Mouse (Mus musculus): ENCODE results near the gene Igfals. TPM values are rescaled to one million over a fixed set of nuclear protein-coding genes. Genes with fewer than 3 reads are reported as not detected.

The Igfals gene
- polyA plus RNA-seq, 1 experiment from 2014 or later, result 1.1 TPM

- H3K4me1 ChIP-seq (ENCODE audit: control insufficient read depth, insufficient read depth, low read length), result no peaks in the 10 kb centered on the region
- no peak overlapping the region for H3K27ac ChIP-seq (ENCODE audit: low read length)
- ATAC-seq (ENCODE audit: insufficient number of reproducible peaks, insufficient read depth, low FRiP score, low read depth), result no peak
- H3K4me3 ChIP-seq (ENCODE audit: low read depth, low read length), result no peak overlapping the region
- no peak overlapping the region for H3K9ac ChIP-seq (replicated peaks; ENCODE audit: low read depth, low read length)
- H3K4me2 ChIP-seq (replicated peaks; ENCODE audit: low read depth, low read length), result no peak overlapping the region
- no peaks in the 10 kb centered on the region for H3K27me3 ChIP-seq (ENCODE audit: control insufficient read depth, insufficient read depth, low read length)
- 50% methylated on average over 2 of the region's 2 CpGs for WGBS
- no peaks in the 10 kb centered on the region for H3K9me3 ChIP-seq (ENCODE audit: control insufficient read depth, low read depth, low read length)
- H3K36me3 ChIP-seq (ENCODE audit: control insufficient read depth, insufficient read depth, low read length), result no peaks in the 10 kb centered on the region
These were observed 23.2 kb upstream of the Igfals start for GRCm38 (mm10) chr17:24842631-24843030.

GRCm38 (mm10) chr17:24844525-24844924, 21.3 kb upstream of the Igfals start:
- Histone ChIP-seq H3K4me1 (ENCODE audit: control insufficient read depth, insufficient read depth, low read length) (peaks cover 6% of the 10 kb centered on the region; the same call in 1 of the 2 replicates), H3K27ac (ENCODE audit: low read length) (no peak overlapping the region), H3K9ac (replicated peaks; ENCODE audit: low read depth, low read length) (no peak overlapping the region), H3K4me2 (replicated peaks; ENCODE audit: low read depth, low read length) (no peak overlapping the region), H3K4me3 (ENCODE audit: low read depth, low read length) (no peak overlapping the region), H3K27me3 (ENCODE audit: control insufficient read depth, insufficient read depth, low read length) (no peaks in the 10 kb centered on the region), H3K36me3 (ENCODE audit: control insufficient read depth, insufficient read depth, low read length) (no peaks in the 10 kb centered on the region), H3K9me3 (ENCODE audit: control insufficient read depth, low read depth, low read length) (no peaks in the 10 kb centered on the region)
- no peak for ATAC-seq (ENCODE audit: insufficient number of reproducible peaks, insufficient read depth, low FRiP score, low read depth)
- WGBS, result 44% methylated on average over 9 of the region's 9 CpGs

GRCm38 (mm10) chr17:24847386-24847785, 18.4 kb upstream of the Igfals start:
- H3K4me1 ChIP-seq (ENCODE audit: control insufficient read depth, insufficient read depth, low read length), result peaks cover 6% of the 10 kb centered on the region; the same call in 1 of the 2 replicates
- H3K4me2 ChIP-seq (replicated peaks; ENCODE audit: low read depth, low read length), result no peak overlapping the region
- WGBS, result 90% methylated on average over 1 of the region's 1 CpGs
- H3K36me3 ChIP-seq (ENCODE audit: control insufficient read depth, insufficient read depth, low read length), result no peaks in the 10 kb centered on the region
- no peak for ATAC-seq (ENCODE audit: insufficient number of reproducible peaks, insufficient read depth, low FRiP score, low read depth)
- H3K9ac ChIP-seq (replicated peaks; ENCODE audit: low read depth, low read length), result no peak overlapping the region
- no peak overlapping the region for H3K27ac ChIP-seq (ENCODE audit: low read length)
- H3K9me3 ChIP-seq (ENCODE audit: control insufficient read depth, low read depth, low read length), result no peaks in the 10 kb centered on the region
- no peak overlapping the region for H3K4me3 ChIP-seq (ENCODE audit: low read depth, low read length)
- H3K27me3 ChIP-seq (ENCODE audit: control insufficient read depth, insufficient read depth, low read length), result no peaks in the 10 kb centered on the region

- peak overlapping the region; percentile 63; the same call in 1 of the 2 replicates for H3K4me3 ChIP-seq (ENCODE audit: low read depth, low read length)
- H3K9me3 ChIP-seq (ENCODE audit: control insufficient read depth, low read depth, low read length), result no peaks in the 10 kb centered on the region
- H3K4me2 ChIP-seq (replicated peaks; ENCODE audit: low read depth, low read length), result peak overlapping the region; percentile 67
- peaks cover 6% of the 10 kb centered on the region; the same call in 1 of the 2 replicates for H3K4me1 ChIP-seq (ENCODE audit: control insufficient read depth, insufficient read depth, low read length)
- no peak for ATAC-seq (ENCODE audit: insufficient number of reproducible peaks, insufficient read depth, low FRiP score, low read depth)
- H3K27me3 ChIP-seq (ENCODE audit: control insufficient read depth, insufficient read depth, low read length), result no peaks in the 10 kb centered on the region
- H3K36me3 ChIP-seq (ENCODE audit: control insufficient read depth, insufficient read depth, low read length), result no peaks in the 10 kb centered on the region
- H3K27ac ChIP-seq (ENCODE audit: low read length), result no peak overlapping the region
- H3K9ac ChIP-seq (replicated peaks; ENCODE audit: low read depth, low read length), result no peak overlapping the region
These were observed 17.2 kb upstream of the Igfals start for GRCm38 (mm10) chr17:24848600-24849031.

GRCm38 (mm10) chr17:24849733-24850064, 16.1 kb upstream of the Igfals start:
- Histone ChIP-seq H3K4me1 (ENCODE audit: control insufficient read depth, insufficient read depth, low read length) (peaks cover 6% of the 10 kb centered on the region; the same call in 1 of the 2 replicates), H3K27me3 (ENCODE audit: control insufficient read depth, insufficient read depth, low read length) (no peaks in the 10 kb centered on the region), H3K36me3 (ENCODE audit: control insufficient read depth, insufficient read depth, low read length) (peaks cover 3% of the 10 kb centered on the region; the same call in 1 of the 2 replicates), H3K27ac (ENCODE audit: low read length) (peak overlapping the region; percentile 88), H3K9me3 (ENCODE audit: control insufficient read depth, low read depth, low read length) (no peaks in the 10 kb centered on the region), H3K4me3 (ENCODE audit: low read depth, low read length) (peak overlapping the region; percentile 63), H3K4me2 (replicated peaks; ENCODE audit: low read depth, low read length) (peak overlapping the region; percentile 67), H3K9ac (replicated peaks; ENCODE audit: low read depth, low read length) (peak overlapping the region; percentile 45)
- WGBS, result under 1% methylated on average over 21 of the region's 21 CpGs
- ATAC-seq (ENCODE audit: insufficient number of reproducible peaks, insufficient read depth, low FRiP score, low read depth), result peak; percentile 66

- peaks cover 5% of the 10 kb centered on the region; the same call in 1 of the 2 replicates for H3K36me3 ChIP-seq (ENCODE audit: control insufficient read depth, insufficient read depth, low read length)
- peak; percentile 100 for ATAC-seq (ENCODE audit: insufficient number of reproducible peaks, insufficient read depth, low FRiP score, low read depth)
- H3K9me3 ChIP-seq (ENCODE audit: control insufficient read depth, low read depth, low read length), result no peaks in the 10 kb centered on the region
- under 1% methylated on average over 58 of the region's 58 CpGs for WGBS
- H3K4me2 ChIP-seq (replicated peaks; ENCODE audit: low read depth, low read length), result peak within 1 kb of the TSS; percentile 73
- no peaks in the 10 kb centered on the region for H3K27me3 ChIP-seq (ENCODE audit: control insufficient read depth, insufficient read depth, low read length)
- peak within 1 kb of the TSS; percentile 45 for H3K9ac ChIP-seq (replicated peaks; ENCODE audit: low read depth, low read length)
- H3K27ac ChIP-seq (ENCODE audit: low read length), result peak within 1 kb of the TSS; percentile 88
- H3K4me1 ChIP-seq (ENCODE audit: control insufficient read depth, insufficient read depth, low read length), result peaks cover 6% of the 10 kb centered on the region; the same call in 1 of the 2 replicates
- peak within 1 kb of the TSS; percentile 63 for H3K4me3 ChIP-seq (ENCODE audit: low read depth, low read length)
These were observed 15.6 kb upstream of the Igfals start, which contains the start of gene Fahd1 for GRCm38 (mm10) chr17:24850065-24850772. Gene Fahd1 (minus strand): TSS chr17:24850364.

GRCm38 (mm10) chr17:24850773-24851127, 15.0 kb upstream of the Igfals start:
- H3K9ac ChIP-seq (replicated peaks; ENCODE audit: low read depth, low read length), result peak overlapping the region; percentile 33; the same call in 1 of the 2 replicates
- 2% methylated on average over 20 of the region's 20 CpGs for WGBS
- H3K36me3 ChIP-seq (ENCODE audit: control insufficient read depth, insufficient read depth, low read length), result peaks cover 8% of the 10 kb centered on the region; the same call in 1 of the 2 replicates
- no peak for ATAC-seq (ENCODE audit: insufficient number of reproducible peaks, insufficient read depth, low FRiP score, low read depth)
- no peak overlapping the region for H3K27ac ChIP-seq (ENCODE audit: low read length)
- H3K27me3 ChIP-seq (ENCODE audit: control insufficient read depth, insufficient read depth, low read length), result no peaks in the 10 kb centered on the region
- no peaks in the 10 kb centered on the region for H3K9me3 ChIP-seq (ENCODE audit: control insufficient read depth, low read depth, low read length)
- peaks cover 6% of the 10 kb centered on the region; the same call in 1 of the 2 replicates for H3K4me1 ChIP-seq (ENCODE audit: control insufficient read depth, insufficient read depth, low read length)
- peak overlapping the region; percentile 73 for H3K4me2 ChIP-seq (replicated peaks; ENCODE audit: low read depth, low read length)
- H3K4me3 ChIP-seq (ENCODE audit: low read depth, low read length), result peak overlapping the region; percentile 63

GRCm38 (mm10) chr17:24851381-24852125, 14.2 kb upstream of the Igfals start:
- Histone ChIP-seq H3K9me3 (ENCODE audit: control insufficient read depth, low read depth, low read length) (no peaks in the 10 kb centered on the region), H3K4me2 (replicated peaks; ENCODE audit: low read depth, low read length) (peak overlapping the region; percentile 73), H3K4me1 (ENCODE audit: control insufficient read depth, insufficient read depth, low read length) (peaks cover 6% of the 10 kb centered on the region; the same call in 1 of the 2 replicates), H3K9ac (replicated peaks; ENCODE audit: low read depth, low read length) (no peak overlapping the region), H3K27me3 (ENCODE audit: control insufficient read depth, insufficient read depth, low read length) (no peaks in the 10 kb centered on the region), H3K27ac (ENCODE audit: low read length) (no peak overlapping the region), H3K4me3 (ENCODE audit: low read depth, low read length) (peak overlapping the region; percentile 63), H3K36me3 (ENCODE audit: control insufficient read depth, insufficient read depth, low read length) (peaks cover 8% of the 10 kb centered on the region; the same call in 1 of the 2 replicates)
- ATAC-seq (ENCODE audit: insufficient number of reproducible peaks, insufficient read depth, low FRiP score, low read depth), result no peak
- WGBS, result 77% methylated on average over 10 of the region's 10 CpGs
